Mouse (Mus musculus) adrenal gland, adult 8-10 months (tissue): Measurements from ENCODE around the gene Slc1a7. TPM values are rescaled to one million over a fixed set of nuclear protein-coding genes. Genes with fewer than 3 reads are reported as not detected.

ENCODE experiments used
- DNase-seq: peaks from one replicate; pipeline ENCODE4 v3.0.0; 2022
- total RNA-seq, 4 experiments: library from RNA; stranded (reverse); gene quantifications; 2 replicates each; pipeline ENCODE4 v1.2.4; 2022

Gene Slc1a7
- total RNA-seq = under 1 TPM; 0.35 to 0.73 (median 0.49) TPM

DNA sequence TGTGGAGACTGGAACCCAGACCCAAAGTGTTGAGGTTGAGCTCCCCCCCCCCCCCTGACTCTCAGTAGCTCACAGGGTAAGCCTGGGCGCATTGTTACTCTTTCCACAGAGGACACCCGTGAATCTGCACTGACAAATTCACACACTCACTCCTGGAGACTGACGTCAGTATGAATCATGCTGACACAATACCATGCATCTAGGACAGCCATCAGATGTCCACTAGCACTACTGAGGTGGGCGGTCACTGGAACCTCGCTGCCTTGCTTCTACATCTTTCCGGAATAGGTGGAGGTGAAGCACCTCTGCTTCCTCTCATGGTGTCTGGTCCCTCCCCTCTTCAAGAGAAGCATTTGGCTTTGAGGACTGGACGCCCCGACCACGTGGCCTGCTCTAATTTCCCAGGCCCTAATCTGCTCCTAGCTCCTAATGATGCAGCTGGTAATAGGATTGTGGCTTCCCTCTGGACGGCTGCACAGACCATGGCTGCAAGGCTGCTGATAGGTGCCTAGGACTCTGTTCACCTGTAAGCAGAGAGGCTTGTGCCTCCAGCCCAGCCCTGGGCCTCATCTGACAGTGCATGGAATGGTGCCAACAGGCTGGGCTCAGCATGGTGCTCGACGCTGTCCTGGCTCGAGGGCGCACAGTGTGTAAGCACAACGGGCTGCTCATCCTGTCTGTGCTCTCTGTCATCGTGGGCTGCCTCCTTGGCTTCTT, at the start of gene Slc1a7:
TSS of gene Slc1a7 (plus strand) at position 367 of the 717 bp plus-strand sequence.
- DNase-seq = no peak

DNA sequence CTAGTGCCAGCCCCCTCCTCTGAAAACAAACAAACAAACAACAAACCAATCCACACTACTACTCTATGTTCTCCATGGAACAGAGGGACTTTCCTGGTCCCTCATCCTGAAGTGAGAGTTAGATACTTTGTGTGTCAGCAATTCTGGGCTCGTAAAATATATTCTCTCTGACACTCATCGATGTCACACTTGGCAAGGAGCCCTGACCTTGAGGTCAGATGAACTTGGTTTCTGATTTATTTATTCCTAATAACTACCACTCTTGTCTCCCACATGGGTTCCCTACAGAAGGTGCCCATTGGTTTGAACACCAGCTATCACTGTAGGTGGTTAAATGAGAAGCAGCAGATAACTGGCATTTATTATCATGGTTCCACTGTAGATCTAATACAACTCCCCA, 47.8 kb upstream of the Slc1a7 start:
- peak; percentile 49 for DNase-seq

DNA sequence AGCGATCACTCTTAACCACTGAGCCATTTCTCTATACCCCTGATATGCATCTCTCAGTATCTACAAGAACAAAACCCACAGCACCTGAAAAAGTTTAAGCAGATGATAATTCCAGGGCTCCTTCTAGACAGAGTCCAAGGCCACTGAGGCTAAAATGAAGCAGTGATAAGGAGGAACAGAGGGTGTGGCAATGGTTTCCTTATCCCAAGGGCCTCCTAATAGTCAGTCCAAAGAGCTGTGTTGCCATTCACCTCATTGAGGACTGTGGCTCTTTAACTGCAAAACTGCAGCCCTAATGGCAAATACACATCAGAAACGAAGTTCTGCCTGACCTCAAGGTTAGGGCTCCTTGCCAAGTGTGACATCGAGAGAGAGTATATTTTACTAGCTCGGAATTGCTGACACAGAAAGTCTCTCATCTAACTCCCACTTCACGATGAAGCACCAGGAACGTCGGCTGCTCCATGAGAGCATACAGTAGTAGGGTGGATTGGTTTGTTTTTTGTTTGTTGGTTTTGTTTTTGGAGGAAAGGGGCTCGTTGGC, 46.9 kb upstream of the Slc1a7 start:
- peak; percentile 63 for DNase-seq

DNA sequence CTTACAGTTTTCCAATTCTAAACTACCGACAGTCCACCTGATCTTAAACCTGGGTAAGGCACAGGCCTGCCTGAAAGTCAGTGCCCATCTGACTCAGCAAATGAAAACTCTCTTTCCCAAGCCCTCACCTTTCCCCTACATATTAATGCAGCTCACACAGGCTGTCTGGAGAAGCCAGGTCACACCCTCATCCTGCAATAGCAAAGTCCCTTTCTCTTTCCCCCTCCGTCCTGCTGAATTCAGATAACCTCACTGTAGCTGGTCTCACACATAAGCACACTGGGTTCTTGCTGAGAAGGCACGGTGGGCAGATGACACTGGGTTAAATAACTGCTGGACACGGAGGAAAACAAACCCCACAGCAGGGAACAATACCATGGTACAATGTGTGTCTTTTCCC, 46.2 kb upstream of the Slc1a7 start:
- peak; percentile 20 for DNase-seq

DNA sequence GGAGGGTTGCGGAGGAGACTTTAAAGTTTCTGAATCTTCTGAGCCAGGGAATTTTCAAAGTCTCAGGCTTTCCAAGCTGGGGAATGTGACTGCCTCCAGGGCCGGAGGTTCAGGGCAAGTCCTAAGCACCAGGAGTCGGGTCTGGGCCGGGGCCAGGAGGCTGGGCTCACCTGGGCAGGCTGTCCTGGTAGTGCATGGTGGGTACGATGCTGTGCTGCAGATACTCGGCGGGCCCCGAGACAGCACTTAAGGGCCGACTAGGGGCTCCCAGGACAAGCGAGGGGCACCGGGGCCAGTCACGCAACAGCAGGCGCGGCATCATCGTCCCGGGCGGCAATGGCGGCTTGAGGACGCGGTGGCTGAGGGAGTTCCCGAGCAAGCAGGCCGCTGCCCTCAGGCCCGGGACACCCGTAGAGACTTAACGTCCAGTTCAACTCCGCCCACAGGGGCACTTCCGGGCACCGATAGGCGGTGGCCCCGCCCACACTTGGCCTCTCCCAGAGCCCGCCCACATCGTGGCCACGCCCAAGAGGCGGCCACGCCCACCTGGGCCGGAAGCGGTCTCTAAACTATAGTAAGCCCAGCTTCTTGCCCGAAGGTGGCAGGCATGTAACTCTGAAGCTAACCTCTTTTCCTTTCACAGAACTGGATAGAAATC, 44.9 kb upstream of the Slc1a7 start, which contains the start of gene Cpt2:
TSS of gene Cpt2 (minus strand) at position 466 of the 658 bp plus-strand sequence.
- peak; percentile 94 for DNase-seq

DNA sequence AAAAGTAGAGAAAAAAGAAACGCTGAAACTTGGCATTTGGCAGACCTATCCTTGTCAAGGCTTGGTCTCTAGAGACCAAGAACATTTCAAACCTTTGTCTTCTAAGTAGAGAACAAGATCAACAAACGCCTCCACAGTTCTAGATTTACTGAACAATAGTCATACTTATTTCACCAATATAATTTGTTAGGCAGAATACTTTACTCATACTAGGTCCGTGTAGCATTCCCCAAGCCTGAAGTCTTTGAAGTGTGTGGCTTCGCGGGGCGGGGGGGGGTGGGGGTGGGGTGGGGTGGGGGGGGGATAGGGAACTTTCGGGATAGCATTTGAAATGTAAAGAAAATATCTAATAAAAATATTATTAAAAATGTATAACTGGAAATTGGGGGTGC, 44.3 kb upstream of the Slc1a7 start:
- DNase-seq = no peak

DNA sequence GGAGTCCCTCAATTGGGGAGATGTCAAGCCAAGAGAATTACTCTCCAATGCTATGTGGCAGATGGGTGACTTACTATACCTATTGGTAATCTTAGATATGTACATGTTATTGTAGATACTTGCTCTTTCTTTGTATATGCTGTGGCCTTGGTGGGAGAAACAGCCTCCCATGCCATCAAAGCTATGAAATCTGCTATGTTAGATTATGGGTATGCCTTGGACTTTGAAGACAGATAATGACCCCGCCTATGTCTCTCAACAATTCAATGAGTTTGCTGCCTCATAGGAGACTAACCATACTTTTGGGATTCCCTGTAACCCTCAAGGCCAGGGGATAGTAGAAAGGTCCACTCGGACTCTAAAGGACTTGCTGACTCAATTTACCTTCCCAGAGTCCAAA, 39.9 kb upstream of the Slc1a7 start:
- no peak for DNase-seq

DNA sequence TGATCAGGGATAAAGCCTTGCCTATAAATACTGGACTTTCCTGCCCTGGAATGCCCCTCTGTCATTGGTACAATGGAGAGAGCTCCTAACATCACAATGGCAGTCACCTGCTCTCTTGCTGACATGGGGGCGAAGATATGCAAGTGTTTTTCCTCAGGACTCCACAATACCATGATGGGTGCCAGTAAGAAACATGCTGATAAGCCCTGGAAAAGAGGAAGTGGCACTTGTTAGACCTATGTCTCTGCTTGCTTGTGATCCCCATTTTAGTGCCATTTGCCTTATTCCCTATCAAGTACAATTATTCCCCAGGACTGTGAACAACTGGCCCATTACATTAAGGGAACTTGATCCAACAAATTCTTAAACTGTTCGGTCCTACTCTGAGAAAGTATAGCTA, 39.4 kb upstream of the Slc1a7 start:
- DNase-seq = no peak

DNA sequence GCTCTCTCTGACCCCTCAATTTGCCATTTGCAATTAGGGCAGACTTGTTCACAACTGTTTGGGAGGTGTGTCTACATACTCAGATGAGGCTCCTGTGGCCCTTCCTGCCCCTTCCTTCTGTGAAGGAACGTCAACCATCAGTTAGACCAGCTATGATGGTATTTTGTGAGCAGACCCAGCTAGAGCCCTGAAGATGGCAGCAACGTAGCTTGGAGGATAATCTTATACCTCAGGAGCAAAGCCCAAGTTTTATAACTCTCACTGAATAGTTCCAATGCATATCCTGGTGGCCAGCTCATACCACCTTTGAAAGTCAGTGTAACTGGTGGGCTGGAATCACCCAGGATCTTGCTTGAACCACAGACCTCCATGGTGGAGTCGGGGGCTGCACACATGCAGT, 36.7 kb upstream of the Slc1a7 start:
- DNase-seq = no peak

DNA sequence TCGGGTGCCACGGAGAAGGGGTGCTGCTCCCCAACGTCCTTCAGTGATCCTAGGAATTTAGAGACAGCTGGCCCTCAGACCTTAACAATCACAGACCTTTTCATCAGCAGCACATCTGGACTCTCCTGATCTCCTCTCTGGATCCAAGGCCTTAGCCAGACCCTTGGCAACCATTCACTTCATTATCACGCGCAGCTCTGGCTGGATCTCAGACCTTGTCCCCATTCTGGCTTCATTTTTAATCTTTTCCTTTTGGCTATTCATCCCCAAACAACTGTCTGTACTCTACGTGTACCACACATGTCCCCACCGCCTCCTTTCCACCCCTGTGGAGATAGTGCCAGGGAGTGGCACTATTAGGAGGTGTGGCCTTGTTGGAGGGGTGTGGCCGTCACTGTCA, 34.9 kb upstream of the Slc1a7 start:
- DNase-seq = no peak

DNA sequence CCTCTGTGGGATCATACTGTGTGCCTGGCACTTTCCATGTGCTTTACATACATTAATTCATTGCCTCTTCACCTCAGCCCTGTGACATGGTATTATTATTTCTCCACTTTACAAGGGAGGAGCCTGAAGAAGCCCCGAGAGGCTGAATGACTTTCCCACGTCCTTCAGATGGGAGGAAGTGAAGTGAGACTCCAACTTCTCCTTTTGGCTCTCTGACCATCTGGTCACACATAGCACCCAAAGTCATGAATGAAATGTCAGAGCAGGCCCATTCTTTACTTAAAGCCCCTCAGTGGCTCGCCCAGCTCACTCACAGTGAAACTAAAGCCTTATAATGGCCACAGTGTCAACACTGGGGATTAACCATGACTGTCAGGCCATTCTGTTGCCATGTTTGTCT, 32.9 kb upstream of the Slc1a7 start:
- DNase-seq = no peak

DNA sequence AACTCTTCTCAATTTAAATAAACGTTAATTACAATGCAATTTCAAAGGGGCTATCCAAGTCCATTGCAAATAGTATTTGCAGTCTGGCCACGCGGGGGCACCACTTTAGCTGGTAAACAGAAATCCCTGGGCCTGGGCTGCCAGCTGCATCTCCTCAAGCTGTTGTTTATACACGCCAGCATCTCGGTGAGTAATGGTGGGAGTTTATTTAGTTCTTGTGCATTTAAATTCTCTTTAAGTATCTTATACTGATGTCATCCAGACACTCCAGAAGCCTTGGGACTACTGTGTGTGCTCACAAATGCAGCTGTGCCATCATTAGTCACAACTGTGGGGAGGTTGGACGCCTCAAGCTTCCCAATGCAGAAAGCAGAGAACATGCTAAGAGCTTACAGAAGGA, 30.8 kb upstream of the Slc1a7 start:
- no peak for DNase-seq

DNA sequence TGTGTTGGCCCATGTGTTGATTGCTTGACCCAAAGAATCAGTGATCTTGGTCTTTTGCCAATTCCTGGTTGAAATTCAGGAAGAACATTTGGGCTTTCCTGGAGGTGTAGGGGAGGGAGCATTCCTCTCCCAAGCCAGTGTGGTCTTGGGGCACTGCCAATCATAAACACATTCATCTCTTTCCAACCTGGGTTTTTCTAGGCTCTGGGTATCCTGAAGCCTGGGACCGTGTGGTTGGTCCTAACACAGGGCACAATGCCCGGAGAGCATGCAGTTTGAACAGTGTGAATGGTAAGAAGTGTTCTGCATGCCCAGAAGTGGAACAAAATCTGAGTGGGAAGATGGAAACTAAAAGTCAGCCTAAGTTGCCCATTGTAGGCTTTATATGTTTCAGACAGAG, 30.0 kb upstream of the Slc1a7 start:
- no peak for DNase-seq

DNA sequence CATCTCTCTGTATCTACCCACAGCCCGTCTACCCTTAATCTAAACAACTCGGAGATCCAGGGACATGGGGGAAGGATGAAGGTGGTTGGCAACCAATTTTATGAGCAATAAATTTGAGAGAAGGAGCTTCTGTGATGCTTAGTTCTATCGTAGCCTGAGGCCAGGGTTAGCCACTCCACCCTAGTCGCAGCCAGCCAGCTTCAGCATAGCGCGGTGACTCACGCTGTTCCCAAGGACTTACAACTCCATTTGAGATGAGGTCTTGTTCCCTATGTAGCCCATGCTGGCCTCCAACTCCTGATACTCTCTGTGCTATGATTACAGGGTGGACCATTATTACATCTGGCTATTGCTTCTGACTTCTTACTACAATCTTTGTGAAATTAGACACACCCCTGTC, 25.4 kb upstream of the Slc1a7 start:
- DNase-seq = no peak

DNA sequence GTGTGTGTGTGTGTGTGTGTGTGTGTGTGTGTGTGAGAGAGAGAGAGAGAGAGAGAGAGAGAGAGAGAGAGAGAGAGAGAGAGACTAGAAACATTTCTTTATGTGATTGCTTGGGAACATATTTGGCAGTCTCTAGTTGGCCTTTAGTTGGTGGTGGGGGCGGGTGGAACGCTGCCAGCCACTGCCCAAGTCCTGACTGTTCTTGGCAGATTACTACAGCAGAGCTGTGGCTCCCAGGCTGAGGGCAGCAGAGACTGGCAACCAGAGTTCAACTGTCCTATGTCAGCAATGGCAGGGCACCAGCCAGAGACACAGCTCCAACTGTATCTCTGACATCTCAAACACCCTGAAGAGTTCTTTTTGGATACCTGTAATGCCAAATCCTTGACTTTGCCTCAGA, 24.0 kb upstream of the Slc1a7 start:
- no peak for DNase-seq

DNA sequence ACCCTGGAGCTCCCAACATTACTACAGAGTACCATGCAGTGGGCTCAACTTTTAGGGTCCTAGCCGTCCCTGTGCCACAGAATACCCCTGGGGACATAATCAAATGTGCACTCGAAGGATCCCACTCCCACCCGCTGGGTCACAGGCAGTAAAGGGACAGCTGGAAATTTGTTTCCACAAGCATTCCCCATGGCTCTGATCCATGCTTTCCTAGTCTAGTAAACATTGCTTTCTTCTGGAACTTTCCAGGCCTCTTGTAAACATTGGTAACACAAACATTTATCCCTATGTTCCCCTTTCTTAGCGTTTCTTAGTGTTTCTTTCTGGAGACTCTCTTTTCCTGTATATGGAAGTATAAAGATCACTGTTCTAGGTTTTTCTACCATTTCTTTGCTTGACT, 18.2 kb upstream of the Slc1a7 start:
- DNase-seq = no peak

DNA sequence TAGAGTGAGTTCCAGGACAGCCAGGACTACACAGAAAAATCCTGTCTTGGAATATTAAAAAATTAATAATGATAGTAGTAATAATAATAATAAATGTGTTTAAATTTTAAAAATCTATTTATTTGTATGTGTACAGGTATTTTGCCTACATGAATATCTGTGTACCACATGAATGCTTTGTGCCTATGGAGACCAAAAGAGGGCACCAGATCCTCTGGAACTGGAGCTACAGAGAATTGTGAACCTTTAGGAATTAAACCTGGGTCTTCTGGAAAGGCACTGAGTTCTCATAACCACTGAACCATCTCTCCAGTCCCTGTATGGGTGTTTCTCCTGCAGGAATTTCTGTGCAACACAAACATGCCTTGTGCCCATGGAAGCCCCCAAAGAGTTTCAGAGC, 15.3 kb upstream of the Slc1a7 start:
- DNase-seq = no peak

DNA sequence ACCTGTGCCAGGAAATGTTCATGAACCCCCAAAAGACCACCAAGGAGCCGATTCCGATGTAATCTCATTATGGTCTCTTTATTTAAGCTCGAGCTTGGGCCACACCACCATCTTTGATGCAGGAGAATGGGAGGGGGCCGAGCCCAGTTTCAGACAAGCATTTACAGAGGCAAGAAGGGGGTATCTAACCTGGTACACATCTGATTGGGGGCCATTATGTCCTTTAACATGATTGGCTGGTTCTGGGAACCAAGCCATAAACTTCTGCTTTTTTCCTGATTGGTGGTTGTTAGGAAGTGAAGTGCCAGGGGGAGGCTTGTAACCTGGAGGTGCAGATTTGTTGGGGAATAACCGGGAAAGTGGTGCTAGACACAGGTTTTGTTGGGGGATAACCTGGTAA, 12.4 kb upstream of the Slc1a7 start:
- DNase-seq = no peak

DNA sequence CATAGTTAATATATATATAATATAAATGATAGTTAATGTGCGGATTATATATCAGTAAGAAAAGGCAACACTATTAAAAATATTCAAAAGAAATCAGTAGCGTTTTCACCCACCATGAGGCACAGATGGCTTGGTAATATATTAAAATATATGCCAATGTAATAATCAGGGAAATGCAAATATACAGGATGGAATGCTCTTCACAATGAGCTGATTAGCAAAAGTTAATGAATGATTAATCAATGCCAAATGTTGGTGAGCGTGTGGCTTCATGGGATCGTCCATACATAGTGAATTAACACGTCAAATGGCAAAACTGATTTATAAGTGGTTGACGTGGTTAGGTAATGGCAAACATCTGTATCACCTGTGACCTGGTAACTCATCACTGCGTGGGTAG, 9.6 kb upstream of the Slc1a7 start:
- no peak for DNase-seq

DNA sequence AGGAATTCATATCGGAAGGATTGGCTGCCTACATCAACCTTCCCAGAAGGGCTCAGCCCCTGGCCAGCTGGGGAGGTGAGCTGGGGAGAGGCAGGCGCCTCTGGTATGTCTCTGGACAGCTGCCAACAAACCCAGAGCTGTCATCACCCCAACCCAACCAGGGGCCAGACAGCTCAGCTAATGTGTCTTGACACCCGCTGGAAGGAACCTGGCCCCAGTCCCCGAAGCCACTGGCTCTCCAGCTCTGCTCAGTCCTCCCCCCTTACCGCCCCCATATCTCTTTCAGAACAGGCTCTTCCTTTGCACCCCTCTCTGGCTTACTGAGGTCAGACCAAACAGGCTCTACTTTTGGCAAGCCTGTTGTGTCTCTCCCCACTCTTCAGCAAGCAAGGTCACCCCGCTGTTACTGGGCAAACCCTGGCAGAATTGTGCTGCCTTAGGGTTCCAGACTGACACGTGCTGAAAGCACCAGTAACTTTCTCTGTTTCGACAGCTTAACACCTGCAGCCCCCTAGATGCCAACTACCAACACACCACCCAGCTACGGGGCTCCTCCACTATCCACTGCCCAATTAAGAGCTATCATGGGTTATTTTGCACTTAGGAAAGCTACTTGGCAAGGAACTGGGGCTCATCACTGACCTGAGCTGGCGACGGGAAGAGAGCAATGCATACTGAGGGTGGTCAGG, 5.9 kb upstream of the Slc1a7 start:
- no peak for DNase-seq

DNA sequence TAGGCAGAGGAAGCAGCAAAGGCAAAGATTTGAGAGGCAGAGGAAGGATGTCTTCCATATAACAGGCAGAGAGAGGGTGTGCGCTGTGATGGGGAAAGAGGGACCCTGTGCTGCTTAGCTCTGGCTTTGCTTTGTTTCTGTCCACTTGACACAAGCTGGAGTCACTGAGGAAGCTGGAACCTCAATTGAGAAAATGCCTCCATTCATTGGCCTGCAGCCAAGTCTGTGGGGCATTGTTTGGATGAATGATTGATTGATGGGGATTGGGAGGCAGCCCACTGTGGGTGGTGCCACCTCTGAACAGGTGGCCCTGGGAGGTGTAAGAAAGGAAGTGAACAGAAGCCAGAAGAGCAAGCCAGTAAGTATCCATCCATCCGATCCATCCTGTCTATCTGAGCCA, 5.3 kb upstream of the Slc1a7 start:
- DNase-seq = no peak

DNA sequence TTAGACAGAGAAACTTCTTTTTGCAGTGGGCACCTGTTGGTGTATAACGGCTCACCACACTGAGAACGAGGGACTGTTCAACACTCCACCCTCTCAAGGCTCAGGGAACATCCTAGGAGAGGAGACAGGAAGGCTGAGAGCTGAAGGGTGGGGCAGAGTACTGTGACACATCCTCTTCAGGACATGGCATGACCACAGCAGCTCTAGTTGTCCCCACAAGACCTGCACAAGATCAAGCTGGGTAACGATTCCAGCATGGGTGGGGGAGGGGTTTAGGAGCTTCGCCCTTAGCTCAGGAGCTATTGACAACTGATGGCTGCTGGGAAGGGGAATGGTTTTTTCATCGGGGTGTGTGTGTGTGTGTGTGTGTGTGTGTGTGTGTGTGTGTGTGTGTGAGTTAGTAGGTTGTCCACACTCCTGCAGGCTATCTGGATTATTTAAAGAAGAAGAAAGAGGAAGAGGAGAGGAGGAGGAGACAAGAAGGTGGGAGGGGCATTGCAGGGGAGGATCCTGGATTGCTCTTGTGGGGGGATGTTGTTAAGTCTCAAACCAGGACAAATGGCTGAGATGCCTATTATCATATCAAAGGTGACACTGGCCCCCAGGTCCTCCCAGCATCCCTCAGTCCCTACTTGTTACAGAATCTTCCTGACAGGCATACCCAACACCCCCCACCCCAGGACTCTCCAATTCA, 1.6 kb upstream of the Slc1a7 start:
- no peak for DNase-seq

DNA sequence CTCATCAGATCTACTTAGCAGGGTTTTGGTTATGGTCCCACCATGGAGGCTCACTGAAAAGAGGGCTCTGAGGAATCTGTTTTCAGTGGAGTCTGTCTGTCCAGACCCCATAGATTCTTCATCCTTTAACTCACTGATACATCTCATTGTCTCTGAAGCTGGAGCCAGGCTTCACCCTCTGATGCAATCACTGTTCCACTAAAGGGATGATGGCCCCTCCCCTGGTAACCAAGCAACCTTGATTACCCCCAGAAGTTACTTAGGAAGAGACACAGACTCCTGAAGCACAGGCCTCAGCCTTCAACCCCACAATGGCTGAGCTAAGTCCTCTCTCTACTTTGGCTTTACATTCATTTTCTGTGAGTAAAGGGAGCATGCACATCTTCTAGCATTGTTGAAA, 1.6 kb downstream of the Slc1a7 start:
- DNase-seq = no peak
